Mouse (Mus musculus): ENCODE results near the gene Gtf3c5.

DNA sequence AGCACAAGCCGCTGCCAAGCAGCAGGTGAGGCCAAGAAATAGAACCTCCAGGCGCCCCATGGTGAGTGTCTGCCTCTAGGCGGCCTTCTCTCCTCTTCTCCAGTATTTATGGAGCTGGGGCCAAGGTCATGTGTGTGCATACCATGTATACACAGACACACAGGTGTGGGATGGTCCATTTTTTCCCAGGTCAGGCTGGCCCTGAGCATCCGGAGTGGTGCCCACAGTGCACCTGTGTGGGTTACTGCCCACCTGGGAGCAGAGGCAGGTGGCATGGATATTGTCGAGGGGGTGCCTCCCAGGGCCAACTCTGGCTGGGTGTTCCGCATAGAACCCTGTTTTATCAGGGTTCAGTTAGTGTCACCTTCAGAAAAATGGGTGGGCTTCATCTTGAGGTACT lies 20.2 kb downstream of the Gtf3c5 start, which contains the start of gene Cel:
- TF ChIP-seq CTCF (IDR thresholded peaks at IDR 0.05 in 2 of 3, conservative IDR thresholded peaks at IDR 0.05 in 1 of 3; ENCODE audit: control insufficient read depth in 1 of 3, insufficient read depth in 1 of 3, low read depth in 2 of 3, low read length in 3 of 3, poor library complexity in 1 of 3, severe bottlenecking in 1 of 3) (no peak), MAX (IDR thresholded peaks at IDR 0.05; ENCODE audit: low read length) (no peak), POLR2A (IDR thresholded peaks at IDR 0.05; ENCODE audit: control insufficient read depth in 1 of 2, insufficient read depth in 1 of 2, low read depth in 1 of 2, low read length in 2 of 2, poor library complexity in 1 of 2) (no peak), GABPA (IDR thresholded peaks at IDR 0.05; ENCODE audit: low read depth, low read length) (no peak), GATA1 (IDR thresholded peaks at IDR 0.05; ENCODE audit: low read depth, low read length) (no peak), CHD2 (IDR thresholded peaks at IDR 0.05; ENCODE audit: low read length) (no peak)

Data from MEL (cell line).